Mouse (Mus musculus) embryonic fibroblast, embryonic 13.5 days (primary cell): ENCODE measurements around the gene Heg1.

ENCODE experiments used
- CTCF ChIP-seq: IDR thresholded peaks from 2 replicates; pipeline ENCODE4 v1.5.1; 2011; ENCODE audit warnings: mild to moderate bottlenecking, control low read depth, low read length, moderate library complexity, borderline replicate concordance; ENCODE audit not compliant: insufficient read depth
- POLR2A ChIP-seq: IDR thresholded peaks from 2 replicates; pipeline ENCODE4 v1.6.1; 2011; ENCODE audit warnings: low read depth, mild to moderate bottlenecking, control low read depth, low read length, moderate library complexity

DNA sequence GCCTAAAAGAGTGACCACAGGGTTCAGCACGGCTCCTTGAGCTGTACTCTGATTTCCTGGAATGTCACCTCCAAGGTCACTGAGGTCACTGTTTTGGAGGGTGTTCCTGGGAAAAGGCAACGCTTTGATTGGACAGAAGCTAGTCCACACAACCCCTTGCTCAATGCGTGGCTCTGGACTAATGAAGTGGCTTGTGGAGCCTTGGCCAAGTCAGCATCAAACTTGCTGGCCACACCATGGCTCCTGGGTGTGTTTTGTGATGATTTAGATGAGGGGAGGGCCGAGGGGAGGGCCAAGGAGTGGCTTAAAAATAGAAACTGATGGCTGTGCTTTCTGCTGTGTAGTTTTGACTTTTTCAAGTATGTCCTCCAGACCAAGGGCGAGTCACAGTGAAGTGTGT is 24.0 kb upstream of the Heg1 start:
- TF ChIP-seq CTCF, result no peak
- no peak for TF ChIP-seq POLR2A
